Mouse (Mus musculus) MEL (cell line): Measurements from ENCODE around the gene Gm49403.

ENCODE experiments used
- CTCF ChIP-seq, 3 experiments: IDR thresholded peaks in 2 of 3; conservative IDR thresholded peaks in 1 of 3; 2 replicates each; pipeline ENCODE4 v1.5.1; 2011 to 2012; ENCODE audit warnings: low read length in 3 of 3, low read depth in 2 of 3, mild to moderate bottlenecking in 2 of 3, improper control_type of control experiment in 1 of 3, inconsistent platforms in 1 of 3, mixed read lengths in 1 of 3, moderate library complexity in 1 of 3; ENCODE audit not compliant: control insufficient read depth in 1 of 3, insufficient read depth in 1 of 3, poor library complexity in 1 of 3, severe bottlenecking in 1 of 3
- POLR2A ChIP-seq, 2 experiments: IDR thresholded peaks; 2 replicates each; pipeline ENCODE4 v1.6.1; 2011 to 2012; ENCODE audit warnings: low read length in 2 of 2, mild to moderate bottlenecking in 2 of 2, control low read depth in 1 of 2, improper control_type of control experiment in 1 of 2, low read depth in 1 of 2, moderate library complexity in 1 of 2; ENCODE audit not compliant: control insufficient read depth in 1 of 2, insufficient read depth in 1 of 2, poor library complexity in 1 of 2
- SIN3A ChIP-seq: IDR thresholded peaks from 2 replicates; pipeline ENCODE4 v1.6.1; 2012; ENCODE audit warnings: low read length, improper control_type of control experiment, inconsistent platforms

DNA sequence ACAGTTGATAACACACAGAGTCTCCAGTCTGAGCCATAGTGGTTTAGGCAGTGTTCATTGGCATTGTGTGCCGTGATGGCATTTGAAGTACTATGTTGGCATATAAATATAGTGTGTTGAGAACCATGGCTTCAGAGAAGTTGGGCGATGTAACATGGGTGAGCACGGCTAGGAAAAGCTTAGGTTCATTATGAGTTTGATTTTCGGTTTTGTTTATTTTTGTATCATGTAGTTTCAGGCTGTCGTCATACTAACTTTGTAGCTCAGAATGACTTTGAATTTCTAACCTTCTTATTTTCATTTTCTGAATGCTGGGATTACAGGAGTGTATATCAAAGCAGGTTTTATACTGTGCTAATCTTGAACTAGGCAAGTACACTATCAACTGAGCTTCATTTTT lies 19.7 kb downstream of the Gm49403 start:
- no peak for TF ChIP-seq POLR2A (IDR thresholded peaks at IDR 0.05; ENCODE audit: control insufficient read depth in 1 of 2, insufficient read depth in 1 of 2, low read depth in 1 of 2, low read length in 2 of 2, poor library complexity in 1 of 2)
- TF ChIP-seq CTCF (IDR thresholded peaks at IDR 0.05 in 2 of 3, conservative IDR thresholded peaks at IDR 0.05 in 1 of 3; ENCODE audit: control insufficient read depth in 1 of 3, insufficient read depth in 1 of 3, low read depth in 2 of 3, low read length in 3 of 3, poor library complexity in 1 of 3, severe bottlenecking in 1 of 3): no peak
- no peak for TF ChIP-seq SIN3A
